Mouse (Mus musculus): ENCODE measurements around the gene Rhox9. TPM values are rescaled to one million over a fixed set of nuclear protein-coding genes. Genes with fewer than 3 reads are reported as not detected.
"Not testable (repeated sequence)": the region's sequence is repeated elsewhere in the genome, so short reads cannot be mapped to it uniquely, and the experiment has no call there.

The Rhox9 gene
- total RNA-seq (2015; ENCODE audit: low replicate concordance) (not detected in 2 replicates), total RNA-seq (2017; ENCODE audit: low replicate concordance) (not detected in 2 replicates)

DNA sequence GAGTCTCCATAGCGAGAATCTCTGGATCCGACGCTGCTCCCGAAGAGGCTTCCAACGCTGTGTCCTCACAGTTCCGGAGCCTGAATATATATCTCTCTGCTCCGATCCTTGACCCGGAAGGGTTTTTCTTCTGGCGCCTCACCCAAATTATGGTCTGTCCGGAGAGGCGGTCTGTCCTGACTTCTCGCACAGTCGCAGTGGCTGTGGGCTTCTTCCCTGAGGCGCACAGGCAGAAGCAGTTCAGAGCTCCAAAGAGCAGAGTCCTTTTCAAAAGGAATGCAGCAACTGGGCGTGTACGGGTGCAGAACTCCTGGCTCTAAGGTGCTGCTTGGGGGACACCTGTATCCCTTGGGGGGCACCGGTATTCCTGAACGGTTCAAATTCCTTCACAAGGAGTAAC lies at the start of gene Rhox9:
Gene Rhox9 (minus strand): TSS at position 101 of the 400 bp plus-strand sequence.
- not testable (repeated sequence) for ATAC-seq (replicated peaks; ENCODE audit: low FRiP score, poor library complexity, severe bottlenecking)

DNA sequence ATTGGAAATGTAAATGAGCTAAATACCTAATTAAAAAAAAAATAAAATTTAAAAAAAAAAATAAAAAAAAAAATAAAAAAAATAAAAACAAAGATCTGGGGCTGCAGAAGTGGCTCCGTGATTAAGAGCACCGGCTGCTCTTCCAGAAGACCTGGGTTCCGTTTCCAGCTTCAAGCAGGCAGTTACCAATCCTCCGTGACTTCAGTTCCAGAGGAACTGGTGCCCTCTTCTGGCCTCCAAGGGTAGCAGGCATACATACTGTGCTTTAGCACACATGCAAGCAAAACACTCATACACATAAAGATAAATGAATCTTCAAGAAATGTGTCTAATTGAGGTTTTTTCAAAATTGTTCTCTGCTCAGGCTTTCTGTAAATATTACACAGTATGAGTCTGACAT lies 14.7 kb upstream of the Rhox9 start:
- ATAC-seq (replicated peaks; ENCODE audit: low FRiP score, poor library complexity, severe bottlenecking), result no peak

DNA sequence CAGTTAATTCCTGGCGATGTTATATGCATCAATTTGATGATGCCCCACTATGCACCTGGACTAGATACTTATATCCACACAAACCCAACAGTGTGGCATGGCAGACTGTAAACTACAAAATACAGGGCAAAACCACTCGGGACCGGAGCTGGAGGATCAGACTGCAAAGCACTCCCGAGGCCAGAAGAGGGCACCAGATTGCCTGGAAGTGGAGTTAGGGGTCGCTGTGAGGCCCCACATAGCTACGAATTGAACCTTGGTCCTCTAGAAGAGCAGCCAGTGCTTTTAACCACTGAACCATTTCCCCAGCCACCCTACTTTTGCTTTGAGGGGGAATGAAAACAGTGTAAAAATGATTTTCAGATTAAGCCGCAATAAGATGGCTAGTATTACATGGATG lies 7.0 kb upstream of the Rhox9 start:
- no peak for ATAC-seq (replicated peaks; ENCODE audit: low FRiP score, poor library complexity, severe bottlenecking)

DNA sequence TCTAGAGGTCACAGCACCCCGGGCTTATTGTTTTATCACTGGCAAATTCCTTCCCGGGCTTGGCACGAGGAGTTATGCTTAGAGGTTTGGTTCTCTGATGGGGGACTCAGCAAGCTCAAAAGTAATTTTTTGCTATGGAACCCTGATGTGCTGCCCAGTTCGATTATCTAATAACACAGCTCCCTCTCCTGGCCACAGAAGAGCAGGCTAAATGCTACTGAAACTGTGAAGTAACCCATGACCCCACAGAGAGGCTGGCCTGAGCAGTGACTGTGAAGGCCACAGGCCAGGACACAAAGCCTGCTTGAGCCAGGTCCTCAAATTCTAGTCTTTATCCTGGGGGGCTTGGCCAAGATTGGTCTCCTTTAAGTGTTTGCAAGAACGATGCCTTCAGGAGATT lies 2.2 kb upstream of the Rhox9 start:
- ATAC-seq (replicated peaks; ENCODE audit: low FRiP score, poor library complexity, severe bottlenecking), result no peak

DNA sequence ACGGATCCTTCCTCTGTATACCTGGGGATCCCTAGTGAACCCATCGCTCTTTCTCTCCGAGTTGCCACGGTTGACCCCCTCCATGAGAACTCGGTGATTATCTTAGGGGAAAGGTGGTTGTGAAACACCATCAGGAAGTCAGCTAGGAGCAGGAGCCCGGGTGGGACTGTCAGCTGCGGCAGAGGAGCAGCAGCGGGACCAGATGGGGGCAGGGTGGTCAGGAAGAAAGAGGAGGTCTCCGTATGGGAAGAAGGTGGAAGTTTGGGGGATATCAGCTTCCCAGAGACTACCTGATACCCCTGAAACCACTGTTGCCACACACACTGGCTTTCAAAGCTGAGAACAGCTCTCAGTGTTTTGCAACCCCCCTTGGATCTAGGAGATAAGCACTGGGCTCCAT lies 4.4 kb downstream of the Rhox9 start, which contains the start of gene Rhox7b:
Gene Rhox7b (minus strand): TSS at position 101 of the 400 bp plus-strand sequence.
- ATAC-seq (replicated peaks; ENCODE audit: low FRiP score, poor library complexity, severe bottlenecking), result not testable (repeated sequence)

DNA sequence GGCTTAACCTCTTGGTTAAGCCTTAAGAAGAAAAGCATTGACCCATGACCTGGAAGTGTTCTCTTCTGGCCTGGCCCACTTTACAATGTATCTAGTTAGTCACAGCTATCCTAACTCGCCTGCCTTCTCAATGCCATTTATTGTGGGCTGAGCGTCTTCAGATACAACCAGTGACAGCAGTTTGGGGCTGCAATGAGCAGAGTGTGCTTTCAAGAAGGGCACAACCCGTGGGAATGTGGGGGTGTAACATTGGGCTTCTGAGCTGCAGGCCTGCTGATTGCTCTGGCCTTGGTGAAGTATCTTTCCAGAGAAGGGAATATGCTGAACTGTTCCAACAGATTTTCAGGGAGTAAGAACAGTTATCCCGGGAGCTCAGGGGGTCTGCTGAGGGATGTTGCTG lies 22.7 kb downstream of the Rhox9 start, which contains the start of gene Rhox8:
Gene Rhox8 (minus strand): TSS at position 101 of the 400 bp plus-strand sequence.
- ATAC-seq (replicated peaks; ENCODE audit: low FRiP score, poor library complexity, severe bottlenecking), result no peak

DNA sequence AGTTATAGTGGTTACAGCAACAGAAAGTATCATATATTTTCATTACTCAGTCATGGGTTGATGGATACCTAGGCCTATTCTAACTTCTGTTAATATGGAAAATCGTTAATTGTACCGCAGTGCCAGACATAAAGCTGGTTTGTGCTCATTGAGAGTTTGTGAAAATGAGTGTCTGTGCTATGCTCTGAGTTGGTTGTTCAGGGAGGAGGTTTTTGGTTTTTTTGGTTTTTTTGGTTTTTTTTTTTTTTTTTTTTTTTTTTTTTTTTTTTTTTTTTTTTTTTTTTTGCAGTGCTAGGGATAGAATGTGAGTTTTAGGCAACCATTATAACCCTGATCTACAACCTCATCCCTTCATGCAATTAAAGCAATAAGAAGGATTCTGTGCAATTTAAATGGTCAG lies 29.9 kb downstream of the Rhox9 start:
- no peak for ATAC-seq (replicated peaks; ENCODE audit: low FRiP score, poor library complexity, severe bottlenecking)

Other genes with a start within 250 kb of the Rhox9 start
- not detected in 2 replicates for gene Rhox3h, start 233.0 kb downstream of the Rhox9 start, total RNA-seq (2015; ENCODE audit: low replicate concordance)
- not detected in 2 replicates for gene Rhox3h, start 233.0 kb downstream of the Rhox9 start, total RNA-seq (2017; ENCODE audit: low replicate concordance)
- gene Rhox2h, start 228.5 kb downstream of the Rhox9 start, total RNA-seq (2015; ENCODE audit: low replicate concordance), result not detected in 2 replicates
- not detected in 2 replicates for gene Rhox2h, start 228.5 kb downstream of the Rhox9 start, total RNA-seq (2017; ENCODE audit: low replicate concordance)
- not detected in 2 replicates for gene Rhox5, start 96.9 kb downstream of the Rhox9 start, total RNA-seq (2015; ENCODE audit: low replicate concordance)
- not detected in 2 replicates for gene Rhox5, start 96.9 kb downstream of the Rhox9 start, total RNA-seq (2017; ENCODE audit: low replicate concordance)
- gene Rhox6, start 74.9 kb downstream of the Rhox9 start, total RNA-seq (2015; ENCODE audit: low replicate concordance), result not detected in 2 replicates
- gene Rhox6, start 74.9 kb downstream of the Rhox9 start, total RNA-seq (2017; ENCODE audit: low replicate concordance), result not detected in 2 replicates
- not detected in 2 replicates for gene Rhox7a, start 70.1 kb downstream of the Rhox9 start, total RNA-seq (2015; ENCODE audit: low replicate concordance)
- gene Rhox7a, start 70.1 kb downstream of the Rhox9 start, total RNA-seq (2017; ENCODE audit: low replicate concordance), result not detected in 2 replicates
- not detected in 2 replicates for gene Rhox8, start 22.8 kb downstream of the Rhox9 start, total RNA-seq (2015; ENCODE audit: low replicate concordance)
- gene Rhox8, start 22.8 kb downstream of the Rhox9 start, total RNA-seq (2017; ENCODE audit: low replicate concordance), result 0.51 TPM in 1 of 2 replicates, not detected in the other
- not detected in 2 replicates for gene Rhox7b, start 4.5 kb downstream of the Rhox9 start, total RNA-seq (2015; ENCODE audit: low replicate concordance)
- gene Rhox7b, start 4.5 kb downstream of the Rhox9 start, total RNA-seq (2017; ENCODE audit: low replicate concordance), result not detected in 2 replicates
- not detected in 2 replicates for gene Btg1-ps1, start 117.0 kb upstream of the Rhox9 start, total RNA-seq (2015; ENCODE audit: low replicate concordance)
- gene Btg1-ps1, start 117.0 kb upstream of the Rhox9 start, total RNA-seq (2017; ENCODE audit: low replicate concordance), result not detected in 2 replicates
- gene Btg1-ps2, start 141.3 kb upstream of the Rhox9 start, total RNA-seq (2015; ENCODE audit: low replicate concordance), result not detected in 2 replicates
- gene Btg1-ps2, start 141.3 kb upstream of the Rhox9 start, total RNA-seq (2017; ENCODE audit: low replicate concordance), result not detected in 2 replicates
- gene Rhox10, start 164.7 kb upstream of the Rhox9 start, total RNA-seq (2015; ENCODE audit: low replicate concordance), result not detected in 2 replicates
- gene Rhox10, start 164.7 kb upstream of the Rhox9 start, total RNA-seq (2017; ENCODE audit: low replicate concordance), result not detected in 2 replicates
- gene Rhox11, start 183.4 kb upstream of the Rhox9 start, total RNA-seq (2015; ENCODE audit: low replicate concordance), result not detected in 2 replicates
- gene Rhox11, start 183.4 kb upstream of the Rhox9 start, total RNA-seq (2017; ENCODE audit: low replicate concordance), result not detected in 2 replicates
- gene Rhox12, start 209.1 kb upstream of the Rhox9 start, total RNA-seq (2015; ENCODE audit: low replicate concordance), result not detected in 2 replicates
- not detected in 2 replicates for gene Rhox12, start 209.1 kb upstream of the Rhox9 start, total RNA-seq (2017; ENCODE audit: low replicate concordance)
- gene Rhox13, start 219.4 kb upstream of the Rhox9 start, total RNA-seq (2015; ENCODE audit: low replicate concordance), result not detected in 2 replicates
- gene Rhox13, start 219.4 kb upstream of the Rhox9 start, total RNA-seq (2017; ENCODE audit: low replicate concordance), result not detected in 2 replicates